Mouse (Mus musculus): Measurements from ENCODE around the gene Ccdc13. TPM values are rescaled to one million over a fixed set of nuclear protein-coding genes. Genes with fewer than 3 reads are reported as not detected.
A peak's percentile ranks its signal among the peaks of the same experiment; 100 is the strongest.

The Ccdc13 gene
- polyA plus RNA-seq, 1 experiment = 0.34 TPM

- peaks cover 41% of the 10 kb centered on the region for H3K4me1 ChIP-seq
- H3K36me3 ChIP-seq (replicated peaks; ENCODE audit: low read length) = no peaks in the 10 kb centered on the region
- H3K9me3 ChIP-seq = no peaks in the 10 kb centered on the region
- no peak for TF ChIP-seq GATA1 (IDR thresholded peaks at IDR 0.05; ENCODE audit: borderline replicate concordance, low read length)
- no peak for TF ChIP-seq FLI1 (IDR thresholded peaks at IDR 0.05; ENCODE audit: low read length)
- peaks cover 67% of the 10 kb centered on the region for H3K27me3 ChIP-seq (replicated peaks)
- H3K4me3 ChIP-seq (replicated peaks) = no peak overlapping the region
These were observed 29.0 kb downstream of the Ccdc13 start for GRCm38 (mm10) chr9:121810081-121810821.

DNA sequence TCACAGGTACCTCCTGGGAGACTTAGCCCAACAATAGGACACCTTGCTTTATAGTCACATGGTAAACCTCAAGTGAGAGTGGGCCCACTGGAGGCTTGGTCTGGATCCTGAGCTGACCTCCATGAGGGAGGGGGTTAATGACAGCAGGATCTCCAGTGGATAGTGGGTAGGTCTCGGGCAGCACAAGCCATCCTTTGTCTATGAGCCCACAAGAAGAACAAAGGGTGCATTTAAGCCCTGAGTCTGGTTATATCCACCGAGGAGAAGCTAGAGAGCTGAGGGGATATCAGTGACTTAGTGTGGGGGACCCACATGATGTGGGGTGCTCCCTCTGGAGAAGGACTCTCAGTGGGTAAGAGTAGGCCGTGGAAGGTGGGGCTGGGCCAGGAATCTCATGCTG is 30.8 kb downstream of the Ccdc13 start:
- Histone ChIP-seq H3K4me1 (peaks cover 35% of the 10 kb centered on the region), H3K9me3 (no peaks in the 10 kb centered on the region), H3K4me3 (replicated peaks) (no peak overlapping the region), H3K36me3 (replicated peaks; ENCODE audit: low read length) (no peaks in the 10 kb centered on the region), H3K27me3 (replicated peaks) (peaks cover 52% of the 10 kb centered on the region)
- no peak for TF ChIP-seq GATA1 (IDR thresholded peaks at IDR 0.05; ENCODE audit: borderline replicate concordance, low read length)
- no peak for TF ChIP-seq FLI1 (IDR thresholded peaks at IDR 0.05; ENCODE audit: low read length)

- H3K27me3 ChIP-seq (replicated peaks) = peaks cover 47% of the 10 kb centered on the region
- TF ChIP-seq GATA1 (IDR thresholded peaks at IDR 0.05; ENCODE audit: borderline replicate concordance, low read length) = no peak
- no peak for TF ChIP-seq FLI1 (IDR thresholded peaks at IDR 0.05; ENCODE audit: low read length)
- H3K4me3 ChIP-seq (replicated peaks) = no peak overlapping the region
- H3K36me3 ChIP-seq (replicated peaks; ENCODE audit: low read length) = no peaks in the 10 kb centered on the region
- peaks cover 37% of the 10 kb centered on the region for H3K4me1 ChIP-seq
- no peaks in the 10 kb centered on the region for H3K9me3 ChIP-seq
These were observed 31.3 kb downstream of the Ccdc13 start for GRCm38 (mm10) chr9:121807947-121808346.

GRCm38 (mm10) chr9:121807546-121807945 is 31.7 kb downstream of the Ccdc13 start:
- H3K36me3 ChIP-seq (replicated peaks; ENCODE audit: low read length) = no peaks in the 10 kb centered on the region
- peaks cover 47% of the 10 kb centered on the region for H3K27me3 ChIP-seq (replicated peaks)

GRCm38 (mm10) chr9:121802747-121803146 is 36.5 kb downstream of the Ccdc13 start:
- Histone ChIP-seq H3K36me3 (replicated peaks; ENCODE audit: low read length) (no peaks in the 10 kb centered on the region), H3K4me3 (replicated peaks) (peak overlapping the region; percentile 78), H3K27me3 (replicated peaks) (peaks cover 50% of the 10 kb centered on the region), H3K4me1 (peaks cover 60% of the 10 kb centered on the region), H3K9me3 (no peaks in the 10 kb centered on the region)
- TF ChIP-seq FLI1 (IDR thresholded peaks at IDR 0.05; ENCODE audit: low read length) (no peak), GATA1 (IDR thresholded peaks at IDR 0.05; ENCODE audit: borderline replicate concordance, low read length) (no peak)

More at GRCm38 (mm10) chr9:121807546-121807945, 31.7 kb downstream of the Ccdc13 start:
- Histone ChIP-seq H3K4me1 (peaks cover 40% of the 10 kb centered on the region), H3K9me3 (no peaks in the 10 kb centered on the region), H3K4me3 (replicated peaks) (no peak overlapping the region)
- TF ChIP-seq GATA1 (IDR thresholded peaks at IDR 0.05; ENCODE audit: borderline replicate concordance, low read length) (no peak), FLI1 (IDR thresholded peaks at IDR 0.05; ENCODE audit: low read length) (no peak)

GRCm38 (mm10) chr9:121798887-121799520 is 40.3 kb downstream of the Ccdc13 start:
- Histone ChIP-seq H3K36me3 (replicated peaks; ENCODE audit: low read length) (no peaks in the 10 kb centered on the region), H3K4me1 (peaks cover 52% of the 10 kb centered on the region), H3K4me3 (replicated peaks) (no peak overlapping the region), H3K9me3 (no peaks in the 10 kb centered on the region), H3K27me3 (replicated peaks) (peaks cover 76% of the 10 kb centered on the region)
- no peak for TF ChIP-seq GATA1 (IDR thresholded peaks at IDR 0.05; ENCODE audit: borderline replicate concordance, low read length)
- no peak for TF ChIP-seq FLI1 (IDR thresholded peaks at IDR 0.05; ENCODE audit: low read length)

- TF ChIP-seq FLI1 (IDR thresholded peaks at IDR 0.05; ENCODE audit: low read length) (no peak), GATA1 (IDR thresholded peaks at IDR 0.05; ENCODE audit: borderline replicate concordance, low read length) (no peak)
- Histone ChIP-seq H3K4me1 (peaks cover 40% of the 10 kb centered on the region), H3K36me3 (replicated peaks; ENCODE audit: low read length) (no peaks in the 10 kb centered on the region), H3K9me3 (no peaks in the 10 kb centered on the region), H3K27me3 (replicated peaks) (peaks cover 86% of the 10 kb centered on the region), H3K4me3 (replicated peaks) (no peak overlapping the region)
These were observed 41.5 kb downstream of the Ccdc13 start for GRCm38 (mm10) chr9:121797722-121798121.

DNA sequence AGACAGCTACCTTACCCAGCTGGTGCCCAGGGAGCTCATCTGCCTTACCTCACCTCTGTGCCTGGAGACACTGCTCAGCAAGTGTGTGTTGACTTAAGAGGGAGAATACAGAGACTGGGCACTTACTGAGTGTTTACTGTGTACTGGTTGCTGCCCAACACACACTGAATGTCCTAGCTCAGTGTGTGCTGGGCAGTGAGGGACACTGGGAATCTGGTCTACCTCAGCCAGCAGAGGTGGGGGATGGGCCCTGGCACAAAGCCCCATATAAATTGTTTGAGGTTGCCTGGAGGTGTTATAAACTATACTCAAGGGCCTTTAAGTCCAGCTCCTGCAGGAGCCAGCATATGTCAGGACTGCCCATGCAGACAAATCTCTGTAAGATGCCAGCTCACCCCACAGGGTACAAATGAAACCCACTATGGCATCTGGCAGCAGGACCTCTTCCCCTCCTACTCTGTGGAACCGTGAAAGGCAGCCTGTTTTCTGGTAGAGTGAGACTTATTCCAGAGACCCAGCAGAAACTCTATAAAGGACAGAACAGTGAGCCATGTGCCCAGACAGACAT is 44.2 kb downstream of the Ccdc13 start:
- Histone ChIP-seq H3K4me1 (peaks cover 13% of the 10 kb centered on the region; the same call in 1 of the 2 replicates), H3K9me3 (no peaks in the 10 kb centered on the region), H3K36me3 (replicated peaks; ENCODE audit: low read length) (no peaks in the 10 kb centered on the region), H3K4me3 (replicated peaks) (no peak overlapping the region), H3K27me3 (replicated peaks) (peaks cover 91% of the 10 kb centered on the region)
- TF ChIP-seq GATA1 (IDR thresholded peaks at IDR 0.05; ENCODE audit: borderline replicate concordance, low read length) (no peak), FLI1 (IDR thresholded peaks at IDR 0.05; ENCODE audit: low read length) (no peak)

- Histone ChIP-seq H3K4me3 (replicated peaks) (no peak within 1 kb of the TSS), H3K27me3 (replicated peaks) (peaks cover 91% of the 10 kb centered on the region), H3K36me3 (replicated peaks; ENCODE audit: low read length) (no peaks in the 10 kb centered on the region), H3K9me3 (no peaks in the 10 kb centered on the region), H3K4me1 (peaks cover 3% of the 10 kb centered on the region; the same call in 1 of the 2 replicates)
- TF ChIP-seq GATA1 (IDR thresholded peaks at IDR 0.05; ENCODE audit: borderline replicate concordance, low read length) = no peak
- TF ChIP-seq FLI1 (IDR thresholded peaks at IDR 0.05; ENCODE audit: low read length) = no peak
These were observed 47.3 kb downstream of the Ccdc13 start, which contains the start of gene Hhatl for GRCm38 (mm10) chr9:121791757-121792521. Gene Hhatl (minus strand): TSS chr9:121792507.

All from megakaryocyte, embryonic 14.5 days (primary cell).